Mouse (Mus musculus) 3134 (cell line): ENCODE data around the gene Gm21173.
"Not testable (repeated sequence)": the region's sequence is repeated elsewhere in the genome, so short reads cannot be mapped to it uniquely, and the experiment has no call there.

ENCODE experiments used
- DNase-seq: peaks from one replicate; pipeline ENCODE4 v3.0.0-alpha.2; 2011; ENCODE audit warnings: low spot score; ENCODE audit not compliant: insufficient read length; ENCODE audit errors: extremely low read depth

The Gm21173 gene

DNA sequence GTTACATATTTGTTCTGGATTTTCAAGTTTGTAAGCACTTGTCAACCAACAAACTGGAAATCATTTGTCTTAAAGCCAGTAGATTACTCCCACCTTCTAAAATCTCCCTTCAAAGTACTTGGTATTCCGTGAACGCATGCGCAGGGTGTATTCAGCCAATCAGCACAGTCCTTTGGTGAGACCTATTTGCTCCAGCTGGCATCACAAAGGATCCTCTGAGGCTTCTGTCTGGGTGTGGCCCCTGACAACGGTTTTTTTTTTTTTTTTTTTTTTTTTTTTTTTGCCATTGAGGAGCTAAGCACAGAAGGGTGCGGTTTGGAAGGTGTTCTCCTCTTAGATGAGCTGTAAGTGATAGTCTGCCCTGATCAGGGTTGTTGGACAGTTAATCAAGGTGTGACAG lies at the start of gene Gm21173:
Gene Gm21173 (plus strand): TSS at position 301 of the 400 bp plus-strand sequence.
- DNase-seq: not testable (repeated sequence)
